Mouse (Mus musculus): Measurements from ENCODE around the gene Fam50b.

- TF ChIP-seq CTCF (IDR thresholded peaks at IDR 0.05; ENCODE audit: borderline replicate concordance, extremely low read depth, insufficient read depth, insufficient read length), result no peak
- no peak for TF ChIP-seq POLR2A (IDR thresholded peaks at IDR 0.05; ENCODE audit: borderline replicate concordance, extremely low read depth, insufficient read depth, insufficient read length, poor library complexity, severe bottlenecking)
These were observed 23.2 kb upstream of the Fam50b start for GRCm38 (mm10) chr13:34711410-34711809.

All from brain, embryonic 14.5 days (tissue).